Mouse (Mus musculus) forebrain, embryonic 12.5 days (tissue): ENCODE data around the gene Fam69a. TPM values are rescaled to one million over a fixed set of nuclear protein-coding genes. Genes with fewer than 3 reads are reported as not detected.
"Not testable (repeated sequence)": the region's sequence is repeated elsewhere in the genome, so short reads cannot be mapped to it uniquely, and the experiment has no call there.

ENCODE experiments used
- ATAC-seq: fragments of 200-750 bp; cut with Nextera tagmentation; 2 replicates; pipeline ENCODE4 v1.8.0; 2017; ENCODE audit warnings: moderate TSS enrichment; ENCODE audit not compliant: low FRiP score
- H3K27ac ChIP-seq: fragments of 300-500 bp; sonication (generic); 2 replicates; pipeline ENCODE4 v1.5.1; 2016; ENCODE audit warnings: mild to moderate bottlenecking
- H3K27me3 ChIP-seq: fragments of 300-500 bp; sonication (generic); 2 replicates; pipeline ENCODE4 v1.6.1; 2016; ENCODE audit warnings: mild to moderate bottlenecking
- H3K36me3 ChIP-seq: fragments of 300-500 bp; sonication (generic); replicated peaks from 2 replicates; pipeline ENCODE4 v1.6.1; 2016; ENCODE audit warnings: mild to moderate bottlenecking
- H3K4me1 ChIP-seq: fragments of 300-500 bp; sonication (generic); 2 replicates; pipeline ENCODE4 v1.6.1; 2016
- H3K4me2 ChIP-seq: fragments of 300-500 bp; sonication (generic); 2 replicates; pipeline ENCODE4 v1.6.1; 2016; ENCODE audit warnings: mild to moderate bottlenecking, moderate library complexity
- H3K4me3 ChIP-seq: fragments of 300-500 bp; sonication (generic); replicated peaks from 2 replicates; pipeline ENCODE4 v1.5.1; 2016; ENCODE audit warnings: mild to moderate bottlenecking
- H3K9ac ChIP-seq: fragments of 300-500 bp; sonication (generic); 2 replicates; pipeline ENCODE4 v1.6.1; 2016; ENCODE audit warnings: mild to moderate bottlenecking
- H3K9me3 ChIP-seq: fragments of 300-500 bp; sonication (generic); 2 replicates; pipeline ENCODE4 v1.6.1; 2016
- WGBS: fragments of 180-500 bp; shearing (Covaris S2); methylation state at CpG from one replicate; pipeline ENCODE4 v1.1.7; 2016; 5-methylcytosine and 5-hydroxymethylcytosine counted together
- polyA plus RNA-seq: library from polyadenylated mRNA; unstranded; fragments of >200 nt; fragmentation: Nextera tagmentation; extraction: Ambion mirVana; gene quantifications from 2 replicates; pipeline ENCODE4 v1.2.1, GENCODE M21; 2016

Fam69a gene
- polyA plus RNA-seq, 1 experiment from 2014 or later: 22.6 TPM

DNA sequence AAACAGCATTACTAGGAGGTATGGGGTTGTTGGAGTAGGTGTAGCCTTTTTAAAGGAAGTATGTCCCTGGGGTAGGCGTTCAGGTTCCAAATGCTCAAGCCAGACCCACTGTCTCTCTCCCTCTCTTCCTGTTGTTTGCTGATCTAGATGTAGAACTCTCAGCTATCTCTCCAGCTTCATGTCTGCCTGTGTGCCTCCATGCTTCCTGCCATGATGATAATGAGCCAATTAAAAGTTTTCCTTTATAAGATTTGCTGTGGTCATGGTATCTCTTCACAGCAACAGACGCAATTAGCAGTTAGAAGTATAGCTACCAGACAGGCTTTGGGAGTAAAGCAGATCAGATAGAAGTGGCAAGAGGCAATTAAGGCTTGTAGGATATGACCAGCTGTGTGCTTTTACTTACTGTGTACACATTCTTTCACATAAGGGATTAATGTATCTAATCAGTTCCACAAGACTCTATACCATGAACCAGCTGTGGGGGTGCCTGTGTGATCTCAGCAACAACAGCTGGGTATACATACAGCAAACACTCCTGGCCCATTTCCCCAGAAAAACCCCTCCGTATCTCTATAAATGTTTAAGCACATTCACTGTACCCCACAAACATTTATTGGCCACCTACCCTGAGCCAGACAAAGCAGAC, 9.1 kb downstream of the Fam69a start:
- WGBS: 74% methylated on average over 3 of the region's 3 CpGs
- H3K4me2 ChIP-seq: no peak overlapping the region
- no peaks in the 10 kb centered on the region for H3K27me3 ChIP-seq
- no peak for ATAC-seq
- H3K9ac ChIP-seq: no peak overlapping the region
- H3K36me3 ChIP-seq: no peaks in the 10 kb centered on the region
- no peak overlapping the region for H3K4me3 ChIP-seq
- H3K4me1 ChIP-seq: no peaks in the 10 kb centered on the region
- H3K9me3 ChIP-seq: no peaks in the 10 kb centered on the region
- no peak overlapping the region for H3K27ac ChIP-seq

DNA sequence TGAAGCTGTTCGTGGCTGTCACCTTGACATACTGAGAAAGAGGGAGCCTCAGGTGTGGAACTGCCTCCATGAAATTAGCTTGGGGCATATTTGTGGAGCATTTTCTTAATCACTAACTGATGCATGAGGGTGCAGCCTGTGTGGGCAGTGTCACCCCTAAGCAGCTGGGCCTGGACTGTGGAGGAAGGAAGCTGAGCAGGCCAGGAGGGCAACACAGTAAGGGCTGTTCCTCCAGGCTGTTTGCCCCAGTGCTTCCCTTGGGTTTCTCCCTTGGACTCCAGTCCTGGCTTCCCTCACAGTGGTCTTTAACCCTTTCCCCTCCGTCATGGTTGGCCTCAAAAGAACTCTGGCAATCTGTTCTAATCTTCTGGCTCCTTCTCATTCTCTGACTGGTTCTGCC, 13.6 kb downstream of the Fam69a start:
- H3K4me1 ChIP-seq: no peaks in the 10 kb centered on the region
- H3K36me3 ChIP-seq: no peaks in the 10 kb centered on the region
- H3K9ac ChIP-seq: no peak overlapping the region
- ATAC-seq: no peak
- no peak overlapping the region for H3K27ac ChIP-seq
- H3K9me3 ChIP-seq: no peaks in the 10 kb centered on the region
- no peak overlapping the region for H3K4me2 ChIP-seq
- H3K27me3 ChIP-seq: no peaks in the 10 kb centered on the region
- 75% methylated on average over 2 of the region's 2 CpGs for WGBS
- no peak overlapping the region for H3K4me3 ChIP-seq

DNA sequence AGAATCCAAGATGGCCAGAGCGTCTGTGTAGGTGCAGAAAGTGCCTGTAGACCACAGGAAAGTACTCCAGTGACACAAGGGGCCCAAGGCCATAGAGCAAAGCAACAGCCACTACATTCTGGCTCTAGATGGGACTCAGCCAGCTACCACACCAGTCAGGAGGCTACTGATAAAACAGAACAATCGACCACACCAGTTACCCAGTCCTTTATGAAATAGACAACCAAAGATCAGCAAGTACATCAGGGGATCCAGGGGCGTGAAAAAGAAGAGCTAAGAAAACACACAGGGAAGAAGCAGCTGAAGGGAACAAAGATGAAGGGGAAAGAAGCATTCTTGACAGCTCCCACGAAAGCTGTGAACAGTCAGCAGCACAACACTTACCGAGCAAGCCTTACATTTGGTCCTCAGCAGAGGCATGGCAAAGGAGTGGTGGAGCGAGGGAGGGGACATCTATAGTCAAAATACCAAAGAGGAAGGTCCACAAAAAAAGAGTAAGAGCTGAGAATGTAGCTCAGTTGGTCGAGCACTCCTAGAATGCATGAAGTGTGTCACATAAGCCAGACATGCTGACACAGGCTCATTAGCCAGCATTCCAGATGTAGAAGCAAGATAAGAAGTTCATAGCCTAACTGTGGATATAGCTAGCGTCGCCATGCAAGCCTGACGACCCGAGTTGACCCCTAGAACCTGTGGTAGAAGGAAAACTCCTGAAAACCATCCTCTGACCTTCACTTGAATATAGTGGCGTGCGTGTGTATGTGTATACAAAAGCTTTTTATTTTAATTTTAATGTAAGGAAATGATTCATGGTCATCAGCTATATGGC, 14.2 kb downstream of the Fam69a start:
- no peaks in the 10 kb centered on the region for H3K27me3 ChIP-seq
- H3K4me1 ChIP-seq: no peaks in the 10 kb centered on the region
- H3K9me3 ChIP-seq: no peaks in the 10 kb centered on the region
- H3K4me3 ChIP-seq: no peak overlapping the region
- H3K4me2 ChIP-seq: no peak overlapping the region
- H3K27ac ChIP-seq: no peak overlapping the region
- no peak for ATAC-seq
- no peak overlapping the region for H3K9ac ChIP-seq
- 85% methylated on average over 13 of the region's 13 CpGs for WGBS
- no peaks in the 10 kb centered on the region for H3K36me3 ChIP-seq

DNA sequence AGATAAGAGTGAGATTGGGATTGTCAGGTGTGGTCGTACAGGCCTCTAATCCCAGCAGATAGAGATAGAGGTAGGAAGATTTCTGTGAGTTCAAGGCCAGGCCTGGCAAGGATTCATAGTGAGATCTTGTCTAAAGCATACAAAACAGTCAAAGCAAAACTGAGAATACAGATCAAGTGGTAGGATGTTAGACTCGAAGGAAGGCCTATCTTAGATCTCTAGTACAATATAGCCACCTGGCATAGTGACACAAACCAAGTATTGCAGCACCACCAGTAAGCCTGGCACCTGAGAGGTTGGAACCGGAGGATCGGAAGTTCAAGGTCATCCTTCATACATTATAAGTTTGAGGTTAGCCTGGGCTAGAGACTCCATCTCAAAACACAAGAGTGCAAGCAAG, 15.8 kb downstream of the Fam69a start:
- Histone ChIP-seq H3K36me3 (no peaks in the 10 kb centered on the region), H3K4me2 (no peak overlapping the region), H3K4me3 (no peak overlapping the region), H3K4me1 (no peaks in the 10 kb centered on the region), H3K27me3 (no peaks in the 10 kb centered on the region), H3K9ac (no peak overlapping the region), H3K27ac (no peak overlapping the region), H3K9me3 (no peaks in the 10 kb centered on the region)
- WGBS: 91% methylated on average over 4 of the region's 4 CpGs
- no peak for ATAC-seq

DNA sequence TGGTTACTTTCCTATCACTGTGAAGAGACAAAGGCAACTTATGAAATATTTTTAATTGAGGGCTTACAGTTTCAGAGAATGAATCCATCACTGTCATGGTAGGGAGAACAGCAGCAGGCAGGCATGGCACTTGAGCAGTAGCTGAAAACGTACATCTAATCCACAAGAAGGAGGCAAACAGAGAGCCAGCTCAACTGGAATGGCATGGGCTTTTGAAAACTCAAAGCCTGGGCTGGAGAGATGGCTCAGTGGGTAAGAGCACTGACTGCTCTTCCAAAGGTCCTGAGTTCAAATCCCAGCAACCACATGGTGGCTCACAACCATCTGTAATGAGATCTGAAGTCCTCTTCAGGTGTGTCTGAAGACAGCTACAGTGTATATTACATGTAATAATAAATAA, 17.1 kb downstream of the Fam69a start:
- not testable (repeated sequence) for H3K4me2 ChIP-seq, ATAC-seq, H3K9me3 ChIP-seq, H3K9ac ChIP-seq, H3K4me3 ChIP-seq, H3K36me3 ChIP-seq, H3K27me3 ChIP-seq, H3K4me1 ChIP-seq, H3K27ac ChIP-seq
- 75% methylated on average over 1 of the region's 1 CpGs for WGBS

DNA sequence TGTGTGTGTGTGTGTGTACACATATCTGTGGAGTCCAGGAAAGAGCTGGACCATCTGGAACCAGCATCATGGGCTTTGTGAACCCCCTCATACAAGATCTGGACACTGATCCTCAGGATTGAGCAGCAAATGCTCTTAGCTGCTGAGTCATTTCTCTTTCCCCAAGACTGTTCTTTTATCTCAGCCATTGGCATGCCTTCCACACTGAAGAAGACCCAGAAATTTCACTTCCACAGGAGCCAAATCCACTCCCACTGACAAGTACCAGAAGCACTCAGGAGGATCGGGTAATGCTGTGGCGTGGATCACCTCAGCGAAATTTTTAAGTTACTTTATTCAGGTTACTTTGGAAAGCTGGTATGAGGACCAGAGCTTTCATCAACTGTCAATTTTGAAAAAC, 18.8 kb downstream of the Fam69a start:
- Histone ChIP-seq H3K27ac (no peak overlapping the region), H3K4me3 (no peak overlapping the region), H3K27me3 (no peaks in the 10 kb centered on the region), H3K9me3 (no peaks in the 10 kb centered on the region), H3K9ac (no peak overlapping the region), H3K4me1 (no peaks in the 10 kb centered on the region), H3K36me3 (no peaks in the 10 kb centered on the region), H3K4me2 (no peak overlapping the region)
- WGBS: 92% methylated on average over 3 of the region's 3 CpGs
- no peak for ATAC-seq

DNA sequence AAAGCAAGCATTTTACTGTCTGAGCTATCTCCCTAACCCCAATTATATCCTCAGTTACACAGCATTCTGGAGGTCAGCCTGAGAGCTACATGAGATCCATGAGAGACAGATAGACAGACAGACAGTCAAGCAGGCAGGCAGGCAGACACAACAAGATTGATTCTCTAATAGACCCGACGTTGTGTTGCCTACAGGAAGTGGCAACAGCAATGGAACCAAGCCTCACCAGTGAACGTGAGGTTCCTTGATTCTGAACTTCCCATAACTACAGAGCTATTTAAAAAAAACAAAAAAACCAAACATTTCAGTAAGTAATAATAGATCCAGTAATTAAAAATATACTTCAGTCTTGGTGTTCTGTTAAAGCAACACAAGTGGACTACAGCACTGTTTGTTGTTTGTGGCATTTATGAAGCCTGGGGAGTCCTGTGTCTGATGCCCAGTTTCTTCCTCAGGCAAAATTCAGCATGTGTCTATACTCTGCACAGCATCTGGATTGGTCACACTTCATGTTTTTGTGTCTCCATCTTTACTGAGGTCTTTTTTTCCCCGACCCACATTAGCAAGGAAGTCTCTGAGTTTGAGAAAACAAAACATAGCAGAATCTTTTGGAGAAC, 19.9 kb downstream of the Fam69a start:
- Histone ChIP-seq H3K27ac (no peak overlapping the region), H3K9me3 (no peaks in the 10 kb centered on the region), H3K4me2 (no peak overlapping the region), H3K36me3 (no peaks in the 10 kb centered on the region), H3K27me3 (no peaks in the 10 kb centered on the region), H3K9ac (no peak overlapping the region), H3K4me3 (no peak overlapping the region), H3K4me1 (no peaks in the 10 kb centered on the region)
- 80% methylated on average over 4 of the region's 4 CpGs for WGBS
- no peak for ATAC-seq

DNA sequence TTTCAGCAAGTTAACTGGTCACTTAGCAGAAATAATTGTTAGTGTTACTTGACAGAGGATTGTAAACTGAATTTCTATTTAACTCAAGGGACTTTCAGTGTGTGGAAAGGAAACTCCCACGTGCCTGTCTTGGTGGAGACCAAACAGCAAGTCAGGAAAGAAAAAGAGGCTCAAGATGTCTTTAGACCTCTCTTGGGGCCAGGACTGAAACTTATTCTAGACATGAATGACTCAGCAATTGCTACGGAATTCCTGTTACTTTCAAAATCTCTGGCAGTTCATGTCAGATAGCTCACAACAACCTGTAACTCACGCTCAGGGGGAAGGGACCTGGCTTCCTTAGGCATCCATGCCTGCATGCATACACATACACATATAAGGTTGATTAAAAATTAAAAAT, 20.7 kb downstream of the Fam69a start:
- Histone ChIP-seq H3K4me3 (no peak overlapping the region), H3K27me3 (no peaks in the 10 kb centered on the region), H3K36me3 (no peaks in the 10 kb centered on the region), H3K27ac (no peak overlapping the region), H3K9me3 (no peaks in the 10 kb centered on the region), H3K9ac (no peak overlapping the region), H3K4me1 (no peaks in the 10 kb centered on the region), H3K4me2 (no peak overlapping the region)
- 72% methylated on average over 3 of the region's 3 CpGs for WGBS
- no peak for ATAC-seq

DNA sequence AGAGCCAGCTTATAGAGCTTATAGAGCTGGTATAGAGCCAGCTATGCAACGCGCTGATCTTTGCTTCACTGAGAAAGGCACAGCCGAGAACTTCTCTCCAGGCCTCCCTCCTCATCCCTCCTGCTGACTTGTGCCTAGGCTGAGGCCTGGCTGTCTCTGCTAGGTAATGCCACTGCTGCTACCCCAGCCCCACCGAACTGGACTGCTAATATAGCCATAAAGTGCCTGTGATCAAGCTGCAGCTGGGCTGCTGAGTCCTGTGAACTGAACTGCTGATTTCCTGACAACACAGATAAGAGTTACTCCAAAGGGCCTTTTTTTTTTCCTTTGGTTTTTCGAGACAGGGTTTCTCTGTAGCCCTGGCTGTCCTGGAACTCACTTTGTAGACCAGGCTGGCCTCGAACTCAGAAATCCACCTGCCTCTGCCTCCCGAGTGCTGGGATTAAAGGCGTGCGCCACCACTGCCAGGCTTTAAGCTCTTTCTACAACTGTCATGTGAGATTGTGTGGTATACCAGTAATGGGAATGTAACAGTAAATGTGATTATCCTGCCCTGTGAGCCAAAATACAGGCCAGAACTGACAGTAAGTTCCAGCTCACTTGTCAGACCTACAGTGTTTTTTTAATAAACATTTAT, 21.4 kb downstream of the Fam69a start:
- Histone ChIP-seq H3K4me3 (no peak overlapping the region), H3K9me3 (no peaks in the 10 kb centered on the region), H3K9ac (no peak overlapping the region), H3K27me3 (no peaks in the 10 kb centered on the region), H3K4me1 (no peaks in the 10 kb centered on the region), H3K27ac (no peak overlapping the region), H3K36me3 (no peaks in the 10 kb centered on the region), H3K4me2 (no peak overlapping the region)
- ATAC-seq: no peak
- 81% methylated on average over 9 of the region's 9 CpGs for WGBS

DNA sequence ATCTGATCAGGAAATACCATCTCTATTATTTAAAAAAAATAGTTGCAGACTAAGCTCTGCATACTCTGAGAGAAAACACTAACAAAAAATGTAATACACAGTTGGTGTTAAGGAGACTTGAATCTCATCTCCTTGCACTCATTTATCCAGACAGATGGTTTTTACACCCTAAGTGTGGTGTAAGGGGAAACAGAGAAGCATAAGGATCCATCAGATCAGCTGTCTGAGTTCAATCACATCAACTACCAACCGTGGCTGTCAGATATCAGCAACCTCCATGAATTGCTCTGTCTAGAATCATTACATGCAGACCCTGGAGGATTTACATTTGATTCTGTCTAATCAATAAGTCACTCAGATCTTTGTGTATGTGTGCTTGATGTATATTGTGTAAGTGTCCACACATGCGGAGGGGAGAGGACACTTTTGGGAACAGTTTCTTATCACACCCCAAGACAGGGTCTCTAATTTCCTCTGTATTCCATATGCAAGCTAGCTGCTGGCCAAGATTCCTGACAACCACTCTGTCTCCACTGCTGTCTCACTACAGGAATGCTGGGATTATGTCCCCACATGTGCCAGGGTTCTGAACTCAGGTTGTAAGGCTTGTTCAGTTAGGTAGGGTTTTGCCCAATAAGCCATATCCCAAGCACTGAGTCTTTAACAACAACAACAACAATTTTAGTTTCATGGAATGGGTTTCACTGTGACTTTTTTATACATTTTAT, 22.7 kb downstream of the Fam69a start:
- no peaks in the 10 kb centered on the region for H3K36me3 ChIP-seq
- H3K9ac ChIP-seq: no peak overlapping the region
- no peak for ATAC-seq
- 91% methylated on average over 2 of the region's 2 CpGs for WGBS
- no peaks in the 10 kb centered on the region for H3K9me3 ChIP-seq
- no peaks in the 10 kb centered on the region for H3K27me3 ChIP-seq
- H3K4me3 ChIP-seq: no peak overlapping the region
- H3K27ac ChIP-seq: no peak overlapping the region
- H3K4me2 ChIP-seq: no peak overlapping the region
- H3K4me1 ChIP-seq: no peaks in the 10 kb centered on the region

DNA sequence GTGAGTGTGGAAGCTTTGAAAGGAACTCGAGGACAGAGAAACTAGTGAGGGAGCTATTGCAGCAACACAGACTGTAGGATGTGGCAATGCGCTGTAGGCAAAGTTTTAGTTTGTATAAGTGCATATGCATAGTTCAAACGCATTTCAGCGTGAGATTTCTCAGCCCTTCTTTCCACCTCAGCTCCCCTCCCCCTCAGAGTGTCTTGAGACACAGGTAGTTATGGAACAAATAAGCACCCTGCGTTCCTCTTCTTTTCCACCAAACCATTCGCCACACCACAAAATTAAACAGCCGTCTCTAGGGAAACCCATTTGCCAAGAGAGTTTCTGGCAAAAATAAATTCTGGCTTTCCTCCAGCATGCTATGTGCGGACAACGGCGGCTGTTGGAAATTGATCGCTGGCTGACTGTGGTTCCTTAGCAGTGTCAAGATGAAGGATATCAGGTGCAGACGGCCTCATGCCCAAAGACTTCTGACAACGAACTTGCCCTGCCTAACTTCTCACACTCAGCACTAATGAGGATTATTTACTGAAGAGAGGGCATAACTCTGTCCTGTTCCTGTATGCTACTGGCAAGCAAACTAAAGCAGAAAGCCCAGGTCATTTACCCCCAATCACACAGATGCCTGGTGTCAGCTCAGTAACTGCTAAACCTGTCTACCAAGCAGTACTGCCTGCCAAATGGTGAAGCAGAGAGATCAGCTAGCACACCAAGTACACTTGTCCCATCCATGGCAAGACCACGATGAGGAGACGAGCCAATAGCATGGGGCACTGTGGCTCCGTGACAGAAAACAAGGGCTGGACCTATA, 25.2 kb downstream of the Fam69a start:
- no peaks in the 10 kb centered on the region for H3K9me3 ChIP-seq
- no peaks in the 10 kb centered on the region for H3K36me3 ChIP-seq
- WGBS: 86% methylated on average over 16 of the region's 16 CpGs
- H3K4me1 ChIP-seq: no peaks in the 10 kb centered on the region
- no peak overlapping the region for H3K4me2 ChIP-seq
- no peak for ATAC-seq
- no peak overlapping the region for H3K27ac ChIP-seq
- no peak overlapping the region for H3K4me3 ChIP-seq
- no peak overlapping the region for H3K9ac ChIP-seq
- no peaks in the 10 kb centered on the region for H3K27me3 ChIP-seq
